Mouse (Mus musculus): ENCODE measurements around the gene Map2k1. TPM values are rescaled to one million over a fixed set of nuclear protein-coding genes. Genes with fewer than 3 reads are reported as not detected.
"Not testable (repeated sequence)": the region's sequence is repeated elsewhere in the genome, so short reads cannot be mapped to it uniquely, and the experiment has no call there.

Map2k1 gene
- total RNA-seq, 2 experiments from 2014 or later: 45.6 to 55.0 TPM

GRCm38 (mm10) chr9:64216090-64216489 lies 37.3 kb downstream of the Map2k1 start:
- ATAC-seq (replicated peaks; ENCODE audit: poor library complexity, severe bottlenecking): no peak

GRCm38 (mm10) chr9:64214452-64214851 lies 39.0 kb downstream of the Map2k1 start:
- ATAC-seq (replicated peaks; ENCODE audit: poor library complexity, severe bottlenecking): no peak

GRCm38 (mm10) chr9:64207509-64208084 lies 45.8 kb downstream of the Map2k1 start:
- no peak for ATAC-seq (replicated peaks; ENCODE audit: poor library complexity, severe bottlenecking)

- ATAC-seq (replicated peaks; ENCODE audit: poor library complexity, severe bottlenecking): no peak
These were observed 50.6 kb downstream of the Map2k1 start for GRCm38 (mm10) chr9:64202866-64203265.

- ATAC-seq (replicated peaks; ENCODE audit: poor library complexity, severe bottlenecking): peak; percentile 96
These were observed 51.1 kb downstream of the Map2k1 start for GRCm38 (mm10) chr9:64202331-64202730.

GRCm38 (mm10) chr9:64199897-64200296 lies 53.5 kb downstream of the Map2k1 start:
- no peak for ATAC-seq (replicated peaks; ENCODE audit: poor library complexity, severe bottlenecking)

- ATAC-seq (replicated peaks; ENCODE audit: poor library complexity, severe bottlenecking): not testable (repeated sequence)
These were observed 54.5 kb downstream of the Map2k1 start for GRCm38 (mm10) chr9:64198763-64199418.

- no peak for ATAC-seq (replicated peaks; ENCODE audit: poor library complexity, severe bottlenecking)
These were observed 55.2 kb downstream of the Map2k1 start for GRCm38 (mm10) chr9:64198068-64198762.

- no peak for ATAC-seq (replicated peaks; ENCODE audit: poor library complexity, severe bottlenecking)
These were observed 55.9 kb downstream of the Map2k1 start for GRCm38 (mm10) chr9:64197524-64197923.

- no peak for ATAC-seq (replicated peaks; ENCODE audit: poor library complexity, severe bottlenecking)
These were observed 57.9 kb downstream of the Map2k1 start for GRCm38 (mm10) chr9:64195554-64195953.

- no peak for ATAC-seq (replicated peaks; ENCODE audit: poor library complexity, severe bottlenecking)
These were observed 59.6 kb downstream of the Map2k1 start for GRCm38 (mm10) chr9:64193879-64194278.

- ATAC-seq (replicated peaks; ENCODE audit: poor library complexity, severe bottlenecking): no peak
These were observed 69.1 kb downstream of the Map2k1 start for GRCm38 (mm10) chr9:64184166-64184840.

GRCm38 (mm10) chr9:64183295-64183694 lies 70.1 kb downstream of the Map2k1 start:
- ATAC-seq (replicated peaks; ENCODE audit: poor library complexity, severe bottlenecking): not testable (repeated sequence)

GRCm38 (mm10) chr9:64178974-64179646 lies 74.3 kb downstream of the Map2k1 start, which contains the start of gene Snapc5:
Gene Snapc5 (plus strand): TSS chr9:64179274.
- peak; percentile 87 for ATAC-seq (replicated peaks; ENCODE audit: poor library complexity, severe bottlenecking)

GRCm38 (mm10) chr9:64178610-64178973 lies 74.8 kb downstream of the Map2k1 start:
- ATAC-seq (replicated peaks; ENCODE audit: poor library complexity, severe bottlenecking): peak; percentile 50

GRCm38 (mm10) chr9:64175378-64175777 lies 78.1 kb downstream of the Map2k1 start:
- ATAC-seq (replicated peaks; ENCODE audit: poor library complexity, severe bottlenecking): no peak

GRCm38 (mm10) chr9:64174766-64175165 lies 78.7 kb downstream of the Map2k1 start:
- no peak for ATAC-seq (replicated peaks; ENCODE audit: poor library complexity, severe bottlenecking)

- ATAC-seq (replicated peaks; ENCODE audit: poor library complexity, severe bottlenecking): no peak
These were observed 79.1 kb downstream of the Map2k1 start for GRCm38 (mm10) chr9:64174341-64174740.

- no peak for ATAC-seq (replicated peaks; ENCODE audit: poor library complexity, severe bottlenecking)
These were observed 79.7 kb downstream of the Map2k1 start for GRCm38 (mm10) chr9:64173666-64174220.

All from granulocyte monocyte progenitor cell, adult 5-6 weeks (primary cell).